Mouse (Mus musculus): ENCODE data around the gene Hmx3. TPM values are rescaled to one million over a fixed set of nuclear protein-coding genes. Genes with fewer than 3 reads are reported as not detected.

Hmx3 gene
- not detected in 2 replicates for polyA plus RNA-seq (2015; fragmentation: Nextera tagmentation; extraction: Ambion mirVana)

GRCm38 (mm10) chr7:131542115-131542871 lies at the start of gene Hmx3:
Gene Hmx3, plus strand, starts transcription at chr7:131542867.
- Histone ChIP-seq H3K9me3 (replicated peaks; ENCODE audit: control insufficient read depth, low read length) (no peaks in the 10 kb centered on the region), H3K27me3 (ENCODE audit: control insufficient read depth, insufficient read depth, low read depth, low read length) (peaks cover 95% of the 10 kb centered on the region), H3K27ac (ENCODE audit: low read length) (no peak within 1 kb of the TSS), H3K36me3 (ENCODE audit: control insufficient read depth, insufficient read depth) (no peaks in the 10 kb centered on the region), H3K4me3 (ENCODE audit: low read depth, low read length) (peak within 1 kb of the TSS; percentile 28), H3K4me1 (ENCODE audit: control insufficient read depth, low read depth, low read length) (no peaks in the 10 kb centered on the region; the same call in 1 of the 2 replicates), H3K9ac (ENCODE audit: low read depth, low read length) (no peak within 1 kb of the TSS), H3K4me2 (ENCODE audit: low read depth, low read length) (peak within 1 kb of the TSS; percentile 39)
- WGBS (ENCODE audit: insufficient replicate concordance), result 1% methylated on average over 55 of the region's 65 CpGs
- no peak for ATAC-seq (ENCODE audit: low read depth)

- H3K27ac ChIP-seq (ENCODE audit: low read length), result no peak overlapping the region
Observed at GRCm38 (mm10) chr7:131503739-131504138, 38.9 kb upstream of the Hmx3 start.

GRCm38 (mm10) chr7:131539979-131540378 lies 2.7 kb upstream of the Hmx3 start:
- ATAC-seq (ENCODE audit: low read depth), result no peak
- Histone ChIP-seq H3K9me3 (replicated peaks; ENCODE audit: control insufficient read depth, low read length) (no peaks in the 10 kb centered on the region), H3K4me3 (ENCODE audit: low read depth, low read length) (no peak overlapping the region), H3K27ac (ENCODE audit: low read length) (no peak overlapping the region), H3K9ac (ENCODE audit: low read depth, low read length) (no peak overlapping the region), H3K27me3 (ENCODE audit: control insufficient read depth, insufficient read depth, low read depth, low read length) (peaks cover 72% of the 10 kb centered on the region), H3K36me3 (ENCODE audit: control insufficient read depth, insufficient read depth) (no peaks in the 10 kb centered on the region), H3K4me2 (ENCODE audit: low read depth, low read length) (no peak overlapping the region), H3K4me1 (ENCODE audit: control insufficient read depth, low read depth, low read length) (no peaks in the 10 kb centered on the region; the same call in 1 of the 2 replicates)
- WGBS (ENCODE audit: insufficient replicate concordance), result under 1% methylated on average over 7 of the region's 7 CpGs

More at GRCm38 (mm10) chr7:131503739-131504138, 38.9 kb upstream of the Hmx3 start:
- Histone ChIP-seq H3K4me3 (ENCODE audit: low read depth, low read length) (no peak overlapping the region), H3K9ac (ENCODE audit: low read depth, low read length) (no peak overlapping the region), H3K4me1 (ENCODE audit: control insufficient read depth, low read depth, low read length) (no peaks in the 10 kb centered on the region), H3K9me3 (replicated peaks; ENCODE audit: control insufficient read depth, low read length) (no peaks in the 10 kb centered on the region), H3K27me3 (ENCODE audit: control insufficient read depth, insufficient read depth, low read depth, low read length) (no peaks in the 10 kb centered on the region), H3K4me2 (ENCODE audit: low read depth, low read length) (no peak overlapping the region), H3K36me3 (ENCODE audit: control insufficient read depth, insufficient read depth) (no peaks in the 10 kb centered on the region)
- ATAC-seq (ENCODE audit: low read depth), result no peak
- 46% methylated on average over 2 of the region's 2 CpGs for WGBS (ENCODE audit: insufficient replicate concordance)

- Histone ChIP-seq H3K27me3 (ENCODE audit: control insufficient read depth, insufficient read depth, low read depth, low read length) (peaks cover 87% of the 10 kb centered on the region), H3K4me3 (ENCODE audit: low read depth, low read length) (peak overlapping the region; percentile 11; the same call in 1 of the 2 replicates), H3K4me1 (ENCODE audit: control insufficient read depth, low read depth, low read length) (no peaks in the 10 kb centered on the region; the same call in 1 of the 2 replicates), H3K36me3 (ENCODE audit: control insufficient read depth, insufficient read depth) (no peaks in the 10 kb centered on the region), H3K9ac (ENCODE audit: low read depth, low read length) (no peak overlapping the region), H3K27ac (ENCODE audit: low read length) (no peak overlapping the region), H3K4me2 (ENCODE audit: low read depth, low read length) (no peak overlapping the region), H3K9me3 (replicated peaks; ENCODE audit: control insufficient read depth, low read length) (no peaks in the 10 kb centered on the region)
- 3% methylated on average over 41 of the region's 41 CpGs for WGBS (ENCODE audit: insufficient replicate concordance)
- no peak for ATAC-seq (ENCODE audit: low read depth)
Observed at GRCm38 (mm10) chr7:131541184-131542114, 1.2 kb upstream of the Hmx3 start.

GRCm38 (mm10) chr7:131542872-131543622 lies 380 bp downstream of the Hmx3 start:
- Histone ChIP-seq H3K4me2 (ENCODE audit: low read depth, low read length) (peak overlapping the region; percentile 39), H3K36me3 (ENCODE audit: control insufficient read depth, insufficient read depth) (no peaks in the 10 kb centered on the region), H3K4me3 (ENCODE audit: low read depth, low read length) (peak overlapping the region; percentile 28), H3K27ac (ENCODE audit: low read length) (no peak overlapping the region), H3K4me1 (ENCODE audit: control insufficient read depth, low read depth, low read length) (no peaks in the 10 kb centered on the region; the same call in 1 of the 2 replicates), H3K27me3 (ENCODE audit: control insufficient read depth, insufficient read depth, low read depth, low read length) (peaks cover 99% of the 10 kb centered on the region), H3K9ac (ENCODE audit: low read depth, low read length) (no peak overlapping the region), H3K9me3 (replicated peaks; ENCODE audit: control insufficient read depth, low read length) (no peaks in the 10 kb centered on the region)
- 1% methylated on average over 63 of the region's 71 CpGs for WGBS (ENCODE audit: insufficient replicate concordance)
- no peak for ATAC-seq (ENCODE audit: low read depth)

- no peak for ATAC-seq (ENCODE audit: low read depth)
- H3K4me1 ChIP-seq (ENCODE audit: control insufficient read depth, low read depth, low read length), result no peaks in the 10 kb centered on the region; the same call in 1 of the 2 replicates
- no peaks in the 10 kb centered on the region for H3K36me3 ChIP-seq (ENCODE audit: control insufficient read depth, insufficient read depth)
- under 1% methylated on average over 75 of the region's 75 CpGs for WGBS (ENCODE audit: insufficient replicate concordance)
- H3K9ac ChIP-seq (ENCODE audit: low read depth, low read length), result no peak overlapping the region
- H3K27ac ChIP-seq (ENCODE audit: low read length), result no peak overlapping the region
- H3K9me3 ChIP-seq (replicated peaks; ENCODE audit: control insufficient read depth, low read length), result no peaks in the 10 kb centered on the region
- peak overlapping the region; percentile 11; the same call in 1 of the 2 replicates for H3K4me3 ChIP-seq (ENCODE audit: low read depth, low read length)
- H3K27me3 ChIP-seq (ENCODE audit: control insufficient read depth, insufficient read depth, low read depth, low read length), result peaks cover 99% of the 10 kb centered on the region
- peak overlapping the region; percentile 39; the same call in 1 of the 2 replicates for H3K4me2 ChIP-seq (ENCODE audit: low read depth, low read length)
Observed at GRCm38 (mm10) chr7:131543623-131544481, 1.2 kb downstream of the Hmx3 start.

- H3K9me3 ChIP-seq (replicated peaks; ENCODE audit: control insufficient read depth, low read length), result no peaks in the 10 kb centered on the region
- ATAC-seq (ENCODE audit: low read depth), result no peak
- 1% methylated on average over 5 of the region's 5 CpGs for WGBS (ENCODE audit: insufficient replicate concordance)
Observed at GRCm38 (mm10) chr7:131544871-131545270, 2.2 kb downstream of the Hmx3 start.

More at GRCm38 (mm10) chr7:131544871-131545270, 2.2 kb downstream of the Hmx3 start:
- Histone ChIP-seq H3K36me3 (ENCODE audit: control insufficient read depth, insufficient read depth) (no peaks in the 10 kb centered on the region), H3K27me3 (ENCODE audit: control insufficient read depth, insufficient read depth, low read depth, low read length) (peaks cover 100% of the 10 kb centered on the region), H3K9ac (ENCODE audit: low read depth, low read length) (no peak overlapping the region), H3K27ac (ENCODE audit: low read length) (no peak overlapping the region), H3K4me2 (ENCODE audit: low read depth, low read length) (no peak overlapping the region), H3K4me3 (ENCODE audit: low read depth, low read length) (no peak overlapping the region), H3K4me1 (ENCODE audit: control insufficient read depth, low read depth, low read length) (no peaks in the 10 kb centered on the region; the same call in 1 of the 2 replicates)
